Mouse (Mus musculus): Measurements from ENCODE around the gene Vax2. TPM values are rescaled to one million over a fixed set of nuclear protein-coding genes. Genes with fewer than 3 reads are reported as not detected.

The Vax2 gene
- total and polyA plus RNA-seq, 3 experiments: not detected

DNA sequence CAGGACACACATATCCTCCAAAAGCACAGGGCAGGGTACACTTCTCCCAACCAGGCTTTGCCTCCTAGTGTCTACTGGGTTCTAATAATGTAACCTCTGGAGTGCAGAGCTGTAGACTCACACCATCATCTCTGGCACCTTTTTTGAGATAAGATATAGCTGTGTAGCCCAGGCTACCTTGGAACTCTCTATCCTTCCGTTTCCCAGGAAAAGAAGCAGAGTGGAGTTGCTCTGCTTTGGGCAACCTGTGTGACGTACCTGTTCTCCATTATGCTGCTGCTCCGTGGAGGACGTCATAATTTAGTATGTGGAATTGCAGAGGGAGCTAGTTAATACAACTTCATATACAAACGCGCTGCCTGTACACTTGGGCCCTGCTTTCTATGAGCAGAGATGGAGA lies 51.3 kb downstream of the Vax2 start, which contains the start of gene Ankrd53:
Ankrd53 (plus strand) TSS at position 301 of the 400 bp plus-strand sequence.
- 44% methylated on average over 6 of the region's 6 CpGs for WGBS
- Histone ChIP-seq H3K9ac (ENCODE audit: low read depth, low read length) (peak within 1 kb of the TSS; percentile 4), H3K27me3 (ENCODE audit: control insufficient read depth, insufficient read depth, low read length) (no peaks in the 10 kb centered on the region), H3K36me3 (ENCODE audit: control insufficient read depth, insufficient read depth, low read length) (no peaks in the 10 kb centered on the region), H3K27ac (no peak within 1 kb of the TSS), H3K4me1 (ENCODE audit: control insufficient read depth, insufficient read depth, low read length) (peaks cover 1% of the 10 kb centered on the region; the same call in 1 of the 2 replicates), H3K79me2 (replicated peaks; ENCODE audit: control insufficient read depth, insufficient read depth, low read length) (no peaks in the 10 kb centered on the region), H3K4me3 (peak within 1 kb of the TSS; percentile 33)
- intact Hi-C loops (cut with DNase I): no loop called here
- no peak for DNase-seq
- TF ChIP-seq CTCF (IDR thresholded peaks at IDR 0.05) (no peak), EP300 (IDR thresholded peaks at IDR 0.05; ENCODE audit: insufficient read depth, low read depth, low read length) (no peak), POLR2A (IDR thresholded peaks at IDR 0.05; ENCODE audit: insufficient read depth, low read depth, low read length) (no peak)

DNA sequence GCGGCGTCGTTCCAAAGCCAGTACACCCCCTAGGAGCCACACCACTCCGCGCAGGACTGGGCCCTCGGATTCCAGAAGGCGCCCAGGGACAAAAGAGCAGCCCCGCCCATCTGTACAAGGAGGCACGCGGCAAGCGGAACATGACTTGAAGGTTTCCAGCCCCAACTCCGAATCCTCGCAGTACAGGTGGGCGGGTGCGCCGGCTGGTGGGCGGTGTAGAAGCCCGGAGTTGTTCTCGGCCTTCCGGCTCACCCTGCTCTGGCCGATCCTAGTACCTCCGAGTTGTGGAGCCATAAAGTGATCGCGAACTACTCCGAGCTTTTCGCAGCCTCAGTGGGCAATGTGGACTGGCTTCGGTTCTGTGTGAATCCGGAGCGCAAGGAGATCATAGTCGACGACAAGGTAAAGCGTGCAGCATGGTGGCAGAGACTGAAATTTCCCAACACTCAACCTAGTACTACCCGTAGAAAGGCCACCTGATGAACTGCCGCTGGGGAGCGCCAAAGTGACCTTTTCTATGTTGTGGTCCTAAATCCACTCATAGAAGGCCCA lies 51.9 kb downstream of the Vax2 start:
- no peaks in the 10 kb centered on the region for H3K79me2 ChIP-seq (replicated peaks; ENCODE audit: control insufficient read depth, insufficient read depth, low read length)
- H3K36me3 ChIP-seq (ENCODE audit: control insufficient read depth, insufficient read depth, low read length): no peaks in the 10 kb centered on the region
- peak; percentile 31 to 36 for DNase-seq
- H3K4me3 ChIP-seq: peak overlapping the region; percentile 33
- WGBS: 6% methylated on average over 35 of the region's 35 CpGs
- H3K27me3 ChIP-seq (ENCODE audit: control insufficient read depth, insufficient read depth, low read length): no peaks in the 10 kb centered on the region
- H3K27ac ChIP-seq: no peak overlapping the region
- H3K9ac ChIP-seq (ENCODE audit: low read depth, low read length): peak overlapping the region; percentile 4
- peaks cover 1% of the 10 kb centered on the region; the same call in 1 of the 2 replicates for H3K4me1 ChIP-seq (ENCODE audit: control insufficient read depth, insufficient read depth, low read length)
- intact Hi-C loops (cut with DNase I): no loop called here
- TF ChIP-seq POLR2A (IDR thresholded peaks at IDR 0.05; ENCODE audit: insufficient read depth, low read depth, low read length) (no peak), CTCF (IDR thresholded peaks at IDR 0.05) (peak; percentile 21; the same call in 1 of the 2 replicates), EP300 (IDR thresholded peaks at IDR 0.05; ENCODE audit: insufficient read depth, low read depth, low read length) (no peak)

DNA sequence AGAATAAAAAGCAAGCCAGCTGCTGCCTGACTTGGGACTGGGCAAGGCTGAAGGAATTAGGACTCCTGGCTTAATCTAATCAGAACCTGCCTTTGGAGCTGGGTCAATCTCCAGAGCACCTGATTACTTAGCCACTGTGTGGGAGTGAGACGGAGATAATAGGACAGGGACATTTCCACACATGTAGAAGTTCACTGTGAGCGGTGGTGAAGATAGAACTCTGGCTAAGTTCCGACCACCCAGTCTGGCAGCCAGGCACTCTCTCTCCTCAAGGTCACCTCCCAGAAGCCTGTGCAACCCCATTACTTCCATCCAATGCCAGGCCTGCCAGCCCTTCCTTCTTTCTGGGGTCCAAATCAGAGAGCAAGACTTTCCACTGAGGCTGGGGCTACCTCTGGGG lies 55.9 kb downstream of the Vax2 start:
- peak in 1 of 2 experiments; percentile 40 for DNase-seq
- Histone ChIP-seq H3K36me3 (ENCODE audit: control insufficient read depth, insufficient read depth, low read length) (no peaks in the 10 kb centered on the region), H3K4me3 (no peak overlapping the region), H3K4me1 (ENCODE audit: control insufficient read depth, insufficient read depth, low read length) (peaks cover 3% of the 10 kb centered on the region; the same call in 1 of the 2 replicates), H3K79me2 (replicated peaks; ENCODE audit: control insufficient read depth, insufficient read depth, low read length) (no peaks in the 10 kb centered on the region), H3K27ac (no peak overlapping the region), H3K9ac (ENCODE audit: low read depth, low read length) (no peak overlapping the region), H3K27me3 (ENCODE audit: control insufficient read depth, insufficient read depth, low read length) (no peaks in the 10 kb centered on the region)
- TF ChIP-seq CTCF (IDR thresholded peaks at IDR 0.05) (no peak), EP300 (IDR thresholded peaks at IDR 0.05; ENCODE audit: insufficient read depth, low read depth, low read length) (0 out of 2 replicates have a peak, but pooled peaks have one; percentile 13), POLR2A (IDR thresholded peaks at IDR 0.05; ENCODE audit: insufficient read depth, low read depth, low read length) (no peak)
- intact Hi-C loops (cut with DNase I): no loop called here
- 41% methylated on average over 3 of the region's 3 CpGs for WGBS

DNA sequence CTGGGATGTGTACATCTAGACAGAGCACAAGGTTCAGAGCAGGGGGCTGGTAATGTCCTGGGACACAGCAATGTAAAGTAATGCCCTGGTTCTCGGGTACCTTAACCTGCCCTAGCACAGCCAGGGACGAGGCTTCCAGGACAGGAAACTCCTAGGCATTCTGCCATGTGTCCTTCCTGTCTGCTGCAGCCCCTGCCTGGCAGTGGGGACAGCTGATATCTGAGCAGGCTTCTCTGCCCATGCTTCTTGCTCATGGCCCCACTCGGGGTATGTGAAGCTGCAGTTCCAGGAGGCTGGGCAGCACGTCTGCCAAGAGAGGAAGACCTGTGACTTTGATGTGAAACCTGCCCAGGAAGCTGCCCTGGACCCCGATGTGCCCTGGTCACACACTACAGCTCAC lies 57.4 kb downstream of the Vax2 start:
- peak in 1 of 2 experiments; percentile 39 for DNase-seq
- Histone ChIP-seq H3K79me2 (replicated peaks; ENCODE audit: control insufficient read depth, insufficient read depth, low read length) (no peaks in the 10 kb centered on the region), H3K36me3 (ENCODE audit: control insufficient read depth, insufficient read depth, low read length) (no peaks in the 10 kb centered on the region), H3K9ac (ENCODE audit: low read depth, low read length) (no peak overlapping the region), H3K4me3 (no peak overlapping the region), H3K4me1 (ENCODE audit: control insufficient read depth, insufficient read depth, low read length) (peaks cover 1% of the 10 kb centered on the region; the same call in 1 of the 2 replicates), H3K27ac (no peak overlapping the region), H3K27me3 (ENCODE audit: control insufficient read depth, insufficient read depth, low read length) (no peaks in the 10 kb centered on the region)
- TF ChIP-seq CTCF (IDR thresholded peaks at IDR 0.05): no peak
- TF ChIP-seq POLR2A (IDR thresholded peaks at IDR 0.05; ENCODE audit: insufficient read depth, low read depth, low read length): no peak
- no peak for TF ChIP-seq EP300 (IDR thresholded peaks at IDR 0.05; ENCODE audit: insufficient read depth, low read depth, low read length)
- WGBS: 25% methylated on average over 5 of the region's 5 CpGs
- intact Hi-C loops (cut with DNase I): no loop called here

DNA sequence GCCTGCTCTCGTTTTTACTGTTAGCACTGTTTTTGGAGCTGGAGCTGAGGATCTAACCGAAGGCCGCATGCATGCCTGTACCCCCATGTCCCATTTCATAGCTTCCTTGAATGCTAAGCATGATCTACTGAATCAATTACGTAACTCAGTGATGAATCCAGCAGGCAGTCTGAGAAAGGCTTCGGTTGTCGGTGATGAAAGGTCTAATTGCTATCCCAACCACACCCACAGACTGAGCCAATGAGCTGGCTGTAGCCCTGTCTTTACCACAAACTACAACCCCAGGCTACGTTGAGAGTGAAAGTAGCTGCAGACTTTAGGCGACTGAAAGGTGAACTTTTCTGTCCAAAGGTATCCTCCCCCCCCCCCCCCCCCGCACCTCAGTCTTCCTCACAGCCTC lies 63.1 kb downstream of the Vax2 start:
- 57% methylated on average over 9 of the region's 9 CpGs for WGBS
- no peak for DNase-seq
- intact Hi-C loops (cut with DNase I): no loop called here
- no peak overlapping the region for H3K4me3 ChIP-seq
- peaks cover 3% of the 10 kb centered on the region for H3K4me1 ChIP-seq (ENCODE audit: control insufficient read depth, insufficient read depth, low read length)
- TF ChIP-seq POLR2A (IDR thresholded peaks at IDR 0.05; ENCODE audit: insufficient read depth, low read depth, low read length) (no peak), CTCF (IDR thresholded peaks at IDR 0.05) (no peak), EP300 (IDR thresholded peaks at IDR 0.05; ENCODE audit: insufficient read depth, low read depth, low read length) (no peak)
- no peaks in the 10 kb centered on the region for H3K79me2 ChIP-seq (replicated peaks; ENCODE audit: control insufficient read depth, insufficient read depth, low read length)
- no peak overlapping the region for H3K9ac ChIP-seq (ENCODE audit: low read depth, low read length)
- H3K27me3 ChIP-seq (ENCODE audit: control insufficient read depth, insufficient read depth, low read length): no peaks in the 10 kb centered on the region
- no peak overlapping the region for H3K27ac ChIP-seq
- no peaks in the 10 kb centered on the region for H3K36me3 ChIP-seq (ENCODE audit: control insufficient read depth, insufficient read depth, low read length)

DNA sequence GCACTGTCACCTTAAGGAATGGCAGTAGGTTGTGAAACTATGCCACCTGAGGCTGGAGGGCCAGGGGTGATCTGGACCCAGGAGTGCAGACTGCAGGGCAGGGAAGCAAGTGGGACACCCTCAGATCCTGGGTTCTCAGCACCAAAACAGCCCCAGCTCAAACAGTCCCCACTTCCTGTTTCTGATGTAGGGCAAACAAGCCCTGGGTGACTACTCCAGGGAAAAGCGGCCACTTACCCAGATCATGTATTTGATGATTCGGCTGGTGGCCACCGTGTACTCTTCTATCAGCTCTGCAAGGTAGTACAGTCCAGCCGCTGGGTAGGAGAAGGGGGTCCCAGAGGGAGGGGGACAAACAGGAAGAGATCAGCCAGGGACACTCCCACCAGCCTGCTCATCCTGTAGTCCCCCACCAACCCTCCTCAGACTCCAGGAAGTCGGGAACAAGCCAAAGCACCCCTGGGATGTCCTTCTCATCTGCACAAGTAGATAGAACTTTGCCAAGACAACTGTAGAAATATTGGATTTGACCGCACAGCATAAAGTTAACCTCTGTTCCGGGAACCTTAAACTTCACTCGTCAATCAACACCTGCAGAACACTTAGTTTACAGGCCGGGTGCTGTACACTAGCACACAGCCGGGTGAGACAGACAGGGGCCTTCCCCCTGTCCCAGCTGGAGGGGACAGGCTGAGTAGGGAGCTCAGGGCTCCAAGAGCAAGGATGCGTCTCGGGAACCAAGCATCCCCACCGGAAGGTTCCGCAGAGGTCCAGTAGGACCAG lies 63.9 kb downstream of the Vax2 start:
- peaks cover 3% of the 10 kb centered on the region for H3K4me1 ChIP-seq (ENCODE audit: control insufficient read depth, insufficient read depth, low read length)
- intact Hi-C loops (cut with DNase I): loop anchor here (5.0 kb wide), 2 partner anchors 57 to 137 kb away; partner anchors contain the start of gene Paip2b
- H3K36me3 ChIP-seq (ENCODE audit: control insufficient read depth, insufficient read depth, low read length): no peaks in the 10 kb centered on the region
- H3K27ac ChIP-seq: peak overlapping the region; percentile 88
- DNase-seq: peak; percentile 23 to 27
- H3K4me3 ChIP-seq: peak overlapping the region; percentile 89
- no peaks in the 10 kb centered on the region for H3K79me2 ChIP-seq (replicated peaks; ENCODE audit: control insufficient read depth, insufficient read depth, low read length)
- H3K9ac ChIP-seq (ENCODE audit: low read depth, low read length): peak overlapping the region; percentile 98
- WGBS: 1% methylated on average over 14 of the region's 14 CpGs
- TF ChIP-seq EP300 (IDR thresholded peaks at IDR 0.05; ENCODE audit: insufficient read depth, low read depth, low read length): no peak
- no peak for TF ChIP-seq CTCF (IDR thresholded peaks at IDR 0.05)
- no peak for TF ChIP-seq POLR2A (IDR thresholded peaks at IDR 0.05; ENCODE audit: insufficient read depth, low read depth, low read length)
- H3K27me3 ChIP-seq (ENCODE audit: control insufficient read depth, insufficient read depth, low read length): no peaks in the 10 kb centered on the region

All from heart, adult 2 months (tissue).